Mouse (Mus musculus) kidney, adult 10 weeks (tissue): ENCODE data around the gene Gm14408. TPM values are rescaled to one million over a fixed set of nuclear protein-coding genes. Genes with fewer than 3 reads are reported as not detected.

Source experiments
- polyA plus RNA-seq: library from polyadenylated mRNA; stranded (reverse); fragments of 350-450 nt; fragmentation: Illumina TruSeq; extraction: RNeasy Lipid Tissue Mini Kit (QIAGEN cat#74804); gene quantifications from one replicate; pipeline ENCODE4 v1.2.3, GENCODE M21; 2014; ENCODE audit warnings: low read depth, low replicate concordance

Gene Gm14408
- not detected for polyA plus RNA-seq

DNA sequence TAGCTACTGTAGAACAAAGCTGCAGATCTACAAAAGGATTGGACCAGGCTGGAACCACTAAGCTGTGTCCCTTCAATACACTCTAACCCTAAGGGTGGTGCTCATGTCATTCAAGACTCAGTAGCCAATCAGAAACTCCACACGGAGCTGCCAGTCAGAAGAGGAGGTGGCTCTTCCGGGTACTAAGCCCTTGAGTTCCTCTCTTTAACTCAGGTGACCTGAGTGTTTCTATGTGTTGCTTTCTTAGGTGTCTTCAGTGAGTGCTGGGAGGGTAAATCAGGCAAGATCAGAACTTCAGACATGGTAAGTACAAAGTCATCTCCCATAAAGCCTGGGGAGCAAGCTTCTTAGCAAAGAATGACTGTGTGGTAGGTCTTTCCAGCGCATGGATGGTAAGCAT is at the start of gene Gm14408:
Gene Gm14408 (plus strand): TSS at position 301 of the 400 bp plus-strand sequence.

DNA sequence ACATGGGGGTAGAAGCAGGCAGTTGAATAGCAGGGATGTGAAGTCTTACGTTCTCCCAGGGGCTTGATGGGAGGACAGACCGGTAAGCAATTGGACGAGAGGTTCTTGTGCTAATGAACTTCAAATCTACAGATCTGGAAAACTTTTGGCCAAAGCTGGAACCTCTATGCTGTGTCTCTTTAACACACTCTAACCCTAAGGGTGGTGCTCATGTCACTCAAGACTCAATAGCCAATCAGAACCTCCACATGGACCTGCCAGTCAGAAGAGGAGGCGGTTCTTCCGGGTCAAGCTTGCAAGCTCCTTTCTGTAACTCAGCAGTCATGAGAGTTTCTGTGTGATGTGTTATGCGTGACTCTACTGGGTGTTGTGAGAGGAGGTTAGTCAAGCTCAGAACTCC is 32.6 kb upstream of the Gm14408 start, which contains the start of gene Gm14295:
Gene Gm14295 (plus strand): TSS at position 301 of the 400 bp plus-strand sequence.

Other genes starting within 250 kb of the Gm14408 start
- gene Gm14308, start 194.8 kb upstream of the Gm14408 start, polyA plus RNA-seq: 13.3 TPM
- 58.1 TPM for gene Zfp973, start 160.6 kb upstream of the Gm14408 start, polyA plus RNA-seq
- gene Gm14305, start 122.8 kb upstream of the Gm14408 start, polyA plus RNA-seq: 82.5 TPM
- 47.5 TPM for gene Gm14295, start 32.5 kb upstream of the Gm14408 start, polyA plus RNA-seq
- 37.9 TPM for gene Gm14296, start 96.7 kb downstream of the Gm14408 start, polyA plus RNA-seq
- gene Gm14419, start 169.8 kb downstream of the Gm14408 start, polyA plus RNA-seq: 19.6 TPM
- not detected for gene Gm14401, start 243.2 kb downstream of the Gm14408 start, polyA plus RNA-seq